Mouse (Mus musculus) neutrophil, adult 83 days (primary cell): ENCODE measurements around the gene Itm2c. TPM values are rescaled to one million over a fixed set of nuclear protein-coding genes. Genes with fewer than 3 reads are reported as not detected.

Source experiments
- total RNA-seq, 2 experiments: library from RNA; stranded (reverse); gene quantifications; one replicate each; pipeline ENCODE4 v1.2.4; 2023

The Itm2c gene
- total RNA-seq, result 10 to 100 TPM; 38.5 to 43.6 TPM

GRCm38 (mm10) chr1:85894231-85894747, at the start of gene Itm2c:
Gene Itm2c, plus strand, starts transcription at chr1:85894281.

GRCm38 (mm10) chr1:85928057-85928687, 34.1 kb downstream of the Itm2c start, which contains the start of gene 4933407L21Rik:
Gene 4933407L21Rik, plus strand, starts transcription at chr1:85928483.

Other genes starting within 250 kb of the Itm2c start
- 100 to 1,000 TPM; 237 to 280 TPM for gene Sp100, start 244.3 kb upstream of the Itm2c start, total RNA-seq
- gene A630001G21Rik, start 115.6 kb upstream of the Itm2c start, total RNA-seq, result 10 to 100 TPM; 24.1 to 35.2 TPM
- 10 to 100 TPM; 81.8 to 85.2 TPM for gene Cab39, start 100.8 kb upstream of the Itm2c start, total RNA-seq
- gene 4933407L21Rik, start 34.2 kb downstream of the Itm2c start, total RNA-seq, result not detected
- under 1 TPM in 1 of 2 experiments, not detected in 1; 0.35 TPM for gene Gpr55, start 66.7 kb downstream of the Itm2c start, total RNA-seq
- not detected for gene Spata3, start 122.5 kb downstream of the Itm2c start, total RNA-seq
- not detected for gene 2810459M11Rik, start 151.6 kb downstream of the Itm2c start, total RNA-seq
- gene Psmd1, start 170.1 kb downstream of the Itm2c start, total RNA-seq, result 10 to 100 TPM; 45.5 to 50.1 TPM
- not detected for gene Htr2b, start 217.7 kb downstream of the Itm2c start, total RNA-seq
- under 1 TPM in 1 of 2 experiments, not detected in 1; 0.57 TPM for gene Gm21972, start 239.4 kb downstream of the Itm2c start, total RNA-seq